Mouse (Mus musculus) brain, embryonic 14.5 days (tissue): Measurements from ENCODE around the gene Slc38a4. TPM values are rescaled to one million over a fixed set of nuclear protein-coding genes. Genes with fewer than 3 reads are reported as not detected.

ENCODE experiments used
- DNase-seq: peaks from one replicate; pipeline ENCODE4 v3.0.0-alpha.2; 2011; ENCODE audit warnings: low read depth
- CTCF ChIP-seq: fragments of 200-500 bp; IDR thresholded peaks from 2 replicates; pipeline ENCODE4 v1.5.1; 2012; ENCODE audit warnings: inconsistent platforms, mild to moderate bottlenecking, moderate library complexity, borderline replicate concordance; ENCODE audit not compliant: insufficient read depth, insufficient read length; ENCODE audit errors: extremely low read depth
- POLR2A ChIP-seq: fragments of 200-500 bp; IDR thresholded peaks from 2 replicates; pipeline ENCODE4 v1.6.1; 2012; ENCODE audit warnings: mild to moderate bottlenecking, inconsistent platforms, borderline replicate concordance; ENCODE audit not compliant: poor library complexity, insufficient read depth, insufficient read length, severe bottlenecking; ENCODE audit errors: extremely low read depth
- polyA plus RNA-seq: library from polyadenylated mRNA; depleted of rRNA; stranded (reverse); fragments of >200 nt; gene quantifications from 2 replicates; pipeline ENCODE4 v1.2.3, GENCODE M21; 2012

Gene Slc38a4
- polyA plus RNA-seq, 1 experiment = 6.6 TPM

- TF ChIP-seq CTCF (no peak), POLR2A (no peak)
Observed at GRCm38 (mm10) chr15:97005631-97006234, 50.0 kb downstream of the Slc38a4 start.

GRCm38 (mm10) chr15:97004525-97004867 is 51.3 kb downstream of the Slc38a4 start:
- TF ChIP-seq POLR2A = no peak
- no peak for DNase-seq

More at GRCm38 (mm10) chr15:97005631-97006234, 50.0 kb downstream of the Slc38a4 start:
- no peak for DNase-seq

DNA sequence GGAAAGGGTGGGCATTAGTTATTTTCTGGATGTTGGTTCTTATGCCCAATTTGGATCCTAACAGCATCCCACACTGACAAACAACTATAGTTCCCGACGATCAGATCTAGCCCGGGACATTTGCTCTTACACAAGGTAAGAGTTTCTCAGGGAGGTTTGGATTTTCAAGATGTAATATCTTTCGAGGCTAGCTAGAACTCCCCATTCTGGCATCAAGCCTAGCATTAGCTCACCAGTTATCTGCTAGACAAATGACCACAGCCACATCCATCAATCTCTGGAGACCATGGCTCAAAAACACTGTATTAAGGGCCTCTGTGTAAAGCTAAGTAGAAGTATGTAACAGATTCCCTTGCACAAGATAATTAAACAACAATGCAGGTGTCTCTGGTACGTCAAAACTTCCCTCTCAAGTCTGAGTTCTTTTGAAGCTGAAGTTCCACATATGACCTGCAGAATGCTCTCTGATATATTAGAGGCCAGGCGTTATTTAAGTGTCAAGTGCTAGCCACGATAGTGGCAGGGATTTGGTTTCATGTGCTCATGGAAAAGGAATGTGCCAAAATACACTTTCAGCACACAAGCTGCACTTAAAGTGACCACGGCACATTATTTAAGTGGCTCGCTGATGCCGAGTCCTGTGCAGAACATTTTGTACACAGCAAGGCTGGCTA is 51.8 kb downstream of the Slc38a4 start:
- DNase-seq = no peak
- TF ChIP-seq CTCF (no peak), POLR2A (no peak)

DNA sequence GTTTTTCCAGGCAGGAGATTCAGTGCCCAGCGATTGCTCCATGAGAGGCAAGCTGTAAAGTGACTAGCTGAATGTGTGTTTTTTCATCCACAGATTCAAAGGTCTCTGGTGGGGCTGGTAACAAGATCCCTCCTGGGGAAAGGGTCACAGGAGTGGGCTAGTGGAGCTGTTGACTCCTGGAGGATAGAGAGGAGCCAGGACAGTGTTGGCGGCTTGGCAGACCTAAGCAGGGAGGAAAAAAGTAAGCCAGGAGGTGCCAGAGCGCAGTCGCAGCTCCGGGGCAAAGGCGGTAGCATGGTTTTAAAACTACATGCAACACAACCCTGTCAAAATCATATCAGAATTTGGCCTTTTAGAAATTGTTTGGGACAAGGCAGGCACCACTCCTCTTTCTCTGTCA is 52.6 kb downstream of the Slc38a4 start:
- DNase-seq = no peak
- TF ChIP-seq CTCF = no peak
- no peak for TF ChIP-seq POLR2A

- peak; percentile 55 for DNase-seq
- TF ChIP-seq CTCF (no peak), POLR2A (no peak)
Observed at GRCm38 (mm10) chr15:97002752-97003151, 53.0 kb downstream of the Slc38a4 start.

DNA sequence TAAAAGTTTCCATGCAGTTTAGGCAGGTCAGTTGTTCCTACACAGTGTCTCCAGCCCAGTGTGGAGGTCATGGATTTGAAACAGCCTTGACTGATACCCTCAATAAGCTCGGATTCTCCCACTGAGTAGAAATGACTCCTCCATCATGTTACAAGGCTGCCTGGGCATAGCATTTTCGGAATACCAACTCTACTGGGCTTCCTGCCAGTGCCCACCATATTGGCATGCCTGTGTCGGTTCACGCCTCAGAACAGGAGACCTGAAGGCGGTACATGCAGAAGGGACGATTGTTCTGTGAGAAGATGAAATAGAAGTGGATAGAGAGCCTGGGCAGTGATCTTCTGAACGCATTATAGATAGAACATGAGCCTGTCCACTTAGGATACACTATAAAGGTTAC is 53.9 kb downstream of the Slc38a4 start:
- peak; percentile 32 for DNase-seq
- TF ChIP-seq POLR2A (no peak), CTCF (no peak)

GRCm38 (mm10) chr15:97001416-97001815 is 54.3 kb downstream of the Slc38a4 start:
- DNase-seq = no peak
- TF ChIP-seq CTCF (no peak), POLR2A (no peak)

DNA sequence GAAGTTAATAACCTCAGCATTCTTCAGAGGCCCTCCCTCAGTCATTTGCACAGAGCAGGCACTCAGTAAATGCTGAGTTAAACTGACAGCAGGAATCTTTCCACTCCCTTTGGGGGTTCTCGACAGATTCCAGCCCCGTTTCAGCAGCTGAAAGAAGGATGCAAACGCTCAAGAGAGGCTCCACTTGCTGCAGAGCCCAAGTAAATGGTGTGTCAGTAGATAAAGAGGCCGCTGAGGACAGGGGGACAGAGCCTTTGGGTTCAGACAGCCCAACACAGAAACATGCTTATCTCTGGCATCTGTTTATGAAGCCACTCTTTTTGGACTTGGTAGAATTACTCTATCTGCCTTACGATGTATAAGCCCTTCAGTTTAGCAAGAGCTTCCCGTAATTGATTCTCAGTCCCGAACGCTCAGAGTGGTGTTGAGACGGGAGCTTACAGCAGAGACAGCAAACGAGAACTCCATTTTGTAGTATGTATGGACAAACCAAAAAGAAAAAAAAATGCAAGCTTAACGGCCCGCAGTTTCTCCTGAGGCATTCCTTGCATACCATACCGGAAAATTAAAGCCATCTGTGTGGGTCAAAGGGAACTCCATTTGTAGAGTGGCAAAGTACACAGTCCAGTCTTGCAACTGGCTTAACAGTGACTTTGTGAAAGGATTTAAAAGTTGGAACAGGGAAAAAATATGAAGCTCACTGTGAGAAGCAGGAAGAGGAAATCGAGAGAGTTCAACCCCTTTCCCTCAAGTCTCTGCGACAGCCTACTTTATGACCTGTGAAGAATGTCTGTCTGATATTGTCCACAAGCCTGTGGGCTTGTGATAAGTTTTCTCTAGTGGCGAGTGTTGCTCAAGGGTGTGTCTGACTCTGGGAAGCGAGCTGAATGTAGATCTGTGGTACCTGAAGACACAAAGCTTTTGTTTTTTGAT is 55.2 kb downstream of the Slc38a4 start:
- TF ChIP-seq CTCF = no peak
- no peak for TF ChIP-seq POLR2A
- peak; percentile 3 for DNase-seq

DNA sequence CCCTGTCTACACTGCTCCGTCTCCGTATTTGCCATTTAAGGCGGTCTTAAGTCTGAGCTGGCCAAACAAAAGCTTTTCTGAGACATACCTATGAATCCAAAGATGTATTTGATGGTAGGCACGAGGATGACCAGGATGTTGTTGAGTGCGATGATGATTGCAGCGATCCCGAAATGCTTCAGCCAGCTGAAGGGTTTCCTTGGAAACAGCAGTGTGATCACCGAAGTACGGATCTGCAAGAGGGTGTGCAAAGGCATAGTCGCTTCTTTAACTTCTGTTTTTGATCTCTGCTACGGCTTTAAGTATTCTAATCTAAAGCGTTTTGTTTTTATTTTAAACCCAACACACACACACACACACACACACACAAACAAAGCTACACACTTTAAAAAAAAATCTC is 56.4 kb downstream of the Slc38a4 start:
- TF ChIP-seq CTCF = no peak
- no peak for TF ChIP-seq POLR2A
- peak; percentile 37 for DNase-seq

- TF ChIP-seq POLR2A (no peak), CTCF (no peak)
- peak; percentile 57 for DNase-seq
Observed at GRCm38 (mm10) chr15:96985618-96986017, 70.1 kb downstream of the Slc38a4 start.

GRCm38 (mm10) chr15:96983581-96984330 is 72.0 kb downstream of the Slc38a4 start:
- TF ChIP-seq POLR2A (no peak), CTCF (no peak)
- DNase-seq = no peak

DNA sequence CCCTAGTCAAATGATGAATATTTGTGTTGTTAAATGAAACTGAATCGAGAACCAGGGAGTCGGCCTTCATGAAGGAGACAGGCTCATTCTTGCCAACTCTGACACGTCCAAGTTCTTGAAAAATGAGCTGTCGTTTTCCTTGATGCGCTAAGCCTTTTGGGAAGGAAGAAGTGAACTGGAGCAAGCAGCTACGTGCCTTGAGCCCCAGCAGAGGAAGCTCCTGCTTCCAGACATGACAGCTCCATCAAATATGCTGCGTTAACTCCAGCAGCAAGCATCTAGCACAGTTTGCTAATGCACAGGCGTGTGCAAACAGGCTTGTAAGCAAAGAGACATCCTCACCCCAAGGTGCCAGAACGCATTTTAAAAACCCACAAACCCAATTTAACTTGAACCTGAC is 80.6 kb downstream of the Slc38a4 start:
- TF ChIP-seq POLR2A = no peak
- TF ChIP-seq CTCF = no peak
- peak; percentile 46 for DNase-seq

- TF ChIP-seq CTCF (no peak), POLR2A (no peak)
- DNase-seq = no peak
Observed at GRCm38 (mm10) chr15:96974131-96974530, 81.6 kb downstream of the Slc38a4 start.

- DNase-seq = no peak
- TF ChIP-seq CTCF (no peak), POLR2A (no peak)
Observed at GRCm38 (mm10) chr15:96973370-96973769, 82.4 kb downstream of the Slc38a4 start.
